Mouse (Mus musculus) stomach, postnatal 0 days (tissue): ENCODE results near the gene Khdc4. TPM values are rescaled to one million over a fixed set of nuclear protein-coding genes. Genes with fewer than 3 reads are reported as not detected.
"Not testable (repeated sequence)": the region's sequence is repeated elsewhere in the genome, so short reads cannot be mapped to it uniquely, and the experiment has no call there.

Experiments
- ATAC-seq: fragments of 200-750 bp; cut with Nextera tagmentation; 2 replicates; pipeline ENCODE4 v1.8.0; 2017; ENCODE audit not compliant: low FRiP score, low TSS enrichment
- DNase-seq: peaks from one replicate; pipeline ENCODE4 v3.0.0-alpha.2; 2016; ENCODE audit warnings: low spot score
- H3K27ac ChIP-seq: fragments of 300-500 bp; sonication (generic); replicated peaks from 2 replicates; pipeline ENCODE4 v1.5.1; 2014; ENCODE audit warnings: mild to moderate bottlenecking, control low read depth
- H3K27me3 ChIP-seq: fragments of 300-500 bp; sonication (generic); 2 replicates; pipeline ENCODE4 v1.6.1; 2014; ENCODE audit warnings: low read length; ENCODE audit not compliant: control insufficient read depth, insufficient read depth
- H3K36me3 ChIP-seq: fragments of 300-500 bp; sonication (generic); 2 replicates; pipeline ENCODE4 v1.6.1; 2014; ENCODE audit warnings: low read length, mixed read lengths; ENCODE audit not compliant: control insufficient read depth, insufficient read depth
- H3K4me1 ChIP-seq: fragments of 300-500 bp; sonication (generic); replicated peaks from 2 replicates; pipeline ENCODE4 v1.6.1; 2014; ENCODE audit warnings: antibody characterized with exemption; ENCODE audit not compliant: control insufficient read depth, insufficient read depth
- H3K4me2 ChIP-seq: fragments of 300-500 bp; sonication (generic); replicated peaks from 2 replicates; pipeline ENCODE4 v1.6.1; 2014; ENCODE audit warnings: low read depth, mild to moderate bottlenecking, control low read depth, moderate library complexity
- H3K4me3 ChIP-seq: fragments of 300-500 bp; sonication (generic); 2 replicates; pipeline ENCODE4 v1.5.1; 2014; ENCODE audit warnings: low read depth, low read length, control low read depth
- H3K9ac ChIP-seq: fragments of 300-500 bp; sonication (generic); 2 replicates; pipeline ENCODE4 v1.6.1; 2014; ENCODE audit warnings: mild to moderate bottlenecking, low read length, control low read depth, mixed read lengths
- H3K9me3 ChIP-seq: fragments of 300-500 bp; sonication (generic); 2 replicates; pipeline ENCODE4 v1.6.1; 2016; ENCODE audit warnings: low read length; ENCODE audit not compliant: control insufficient read depth
- CTCF ChIP-seq: IDR thresholded peaks from 2 replicates; pipeline ENCODE4 v1.5.1; 2016; ENCODE audit warnings: antibody characterized with exemption, low read depth, mild to moderate bottlenecking, moderate library complexity
- EP300 ChIP-seq: optimal IDR thresholded peaks from 2 replicates; pipeline ENCODE3; 2016; ENCODE audit warnings: antibody characterized with exemption
- WGBS: fragments of 180-500 bp; shearing (Covaris S2); extraction: QIAGEN DNeasy Blood & Tissue Kit; methylation state at CpG from one replicate; pipeline ENCODE4 v1.1.7; 2014; 5-methylcytosine and 5-hydroxymethylcytosine counted together
- polyA plus RNA-seq: library from polyadenylated mRNA; unstranded; fragments of >200 nt; fragmentation: Nextera tagmentation; extraction: Ambion mirVana; gene quantifications from 2 replicates; pipeline ENCODE4 v1.2.1, GENCODE M21; 2015

Khdc4 gene
- polyA plus RNA-seq, 1 experiment from 2014 or later = 38.1 TPM

DNA sequence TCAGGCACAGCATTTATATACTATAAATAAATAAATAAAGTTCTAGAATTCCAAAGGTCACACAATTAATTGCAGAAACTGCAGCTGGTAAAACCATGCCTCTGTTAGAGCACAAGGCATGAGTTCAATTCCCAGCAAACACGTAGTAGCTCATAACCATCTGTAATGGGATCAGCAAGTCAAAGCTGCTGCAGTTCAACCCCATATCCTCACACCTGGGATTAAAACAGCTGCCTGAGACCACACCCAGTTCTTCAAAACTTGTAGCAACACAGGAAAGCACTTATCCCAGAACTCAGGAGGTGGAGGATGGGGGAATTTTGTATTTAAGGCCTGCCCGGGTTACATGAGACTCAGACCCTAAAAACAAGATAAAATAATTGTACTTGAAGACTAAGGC lies 29.1 kb downstream of the Khdc4 start:
- ATAC-seq (no peak), DNase-seq (no peak)
- Histone ChIP-seq H3K4me1 (no peaks in the 10 kb centered on the region), H3K27ac (no peak overlapping the region), H3K9me3 (no peaks in the 10 kb centered on the region), H3K4me2 (no peak overlapping the region), H3K36me3 (peaks cover 16% of the 10 kb centered on the region), H3K4me3 (no peak overlapping the region), H3K9ac (no peak overlapping the region), H3K27me3 (no peaks in the 10 kb centered on the region)
- WGBS = 56% methylated on average over 2 of the region's 2 CpGs
- TF ChIP-seq EP300 = no peak
- TF ChIP-seq CTCF = no peak

GRCm38 (mm10) chr3:88715716-88716115 lies 30.1 kb downstream of the Khdc4 start:
- H3K4me2 ChIP-seq, H3K9ac ChIP-seq, DNase-seq, H3K27ac ChIP-seq, H3K27me3 ChIP-seq, H3K9me3 ChIP-seq, H3K4me3 ChIP-seq, ATAC-seq, H3K36me3 ChIP-seq, H3K4me1 ChIP-seq: not testable (repeated sequence)
- WGBS = 84% methylated on average over 5 of the region's 5 CpGs

- ATAC-seq = peak; percentile 90
- H3K9me3 ChIP-seq = no peaks in the 10 kb centered on the region
- H3K9ac ChIP-seq = peak within 1 kb of the TSS; percentile 79
- TF ChIP-seq EP300 = no peak
- TF ChIP-seq CTCF = no peak
- peak; percentile 94 for DNase-seq
- H3K36me3 ChIP-seq = peaks cover 6% of the 10 kb centered on the region
- H3K4me2 ChIP-seq = peak within 1 kb of the TSS; percentile 79
- peak within 1 kb of the TSS; percentile 96 for H3K27ac ChIP-seq
- H3K4me1 ChIP-seq = no peaks in the 10 kb centered on the region
- H3K27me3 ChIP-seq = no peaks in the 10 kb centered on the region
- 2% methylated on average over 27 of the region's 27 CpGs for WGBS
- peak within 1 kb of the TSS; percentile 75 for H3K4me3 ChIP-seq
These were observed 31.0 kb downstream of the Khdc4 start, which contains the start of gene Rit1 for GRCm38 (mm10) chr3:88716399-88717197. Gene Rit1, plus strand, starts transcription at chr3:88716838.

DNA sequence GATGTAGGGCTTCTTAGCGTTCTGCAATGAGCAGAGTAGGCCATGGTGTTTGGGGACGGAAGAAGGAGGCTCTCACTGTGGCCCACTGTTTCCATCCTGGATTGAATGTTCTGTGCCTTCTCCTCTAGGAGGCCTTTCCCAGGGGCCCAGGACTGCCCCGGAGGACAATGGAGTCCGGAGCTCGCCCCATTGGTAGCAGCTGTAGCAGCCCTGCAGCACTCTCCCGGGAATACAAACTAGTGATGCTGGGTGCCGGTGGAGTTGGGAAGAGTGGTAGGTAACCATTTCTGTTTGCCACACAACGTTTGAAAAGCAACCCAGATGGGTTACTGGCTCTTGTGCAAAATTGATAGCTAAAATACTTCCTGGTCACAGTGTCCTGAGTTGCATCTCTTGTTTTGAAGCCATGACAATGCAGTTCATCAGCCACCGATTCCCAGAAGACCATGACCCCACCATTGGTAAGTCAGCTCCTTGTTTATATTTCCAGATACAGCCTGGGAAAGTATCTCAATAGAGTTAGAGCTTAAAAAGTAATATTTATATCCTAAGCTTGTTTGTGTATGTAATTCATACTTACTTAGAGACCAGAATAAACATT lies 31.7 kb downstream of the Khdc4 start:
- Histone ChIP-seq H3K4me3 (peak overlapping the region; percentile 75), H3K27me3 (no peaks in the 10 kb centered on the region), H3K9ac (peak overlapping the region; percentile 79), H3K4me1 (no peaks in the 10 kb centered on the region), H3K9me3 (no peaks in the 10 kb centered on the region), H3K36me3 (peaks cover 3% of the 10 kb centered on the region; the same call in 1 of the 2 replicates), H3K4me2 (peak overlapping the region; percentile 79), H3K27ac (peak overlapping the region; percentile 96)
- WGBS = 2% methylated on average over 9 of the region's 9 CpGs
- ATAC-seq = peak; percentile 19; the same call in 1 of the 2 replicates
- peak; percentile 58 for DNase-seq
- no peak for TF ChIP-seq EP300
- TF ChIP-seq CTCF = peak; percentile 10; the same call in 1 of the 2 replicates

GRCm38 (mm10) chr3:88717831-88718230 lies 32.2 kb downstream of the Khdc4 start:
- Histone ChIP-seq H3K27me3 (no peaks in the 10 kb centered on the region), H3K4me2 (peak overlapping the region; percentile 79), H3K4me1 (no peaks in the 10 kb centered on the region), H3K4me3 (peak overlapping the region; percentile 75), H3K36me3 (peaks cover 3% of the 10 kb centered on the region; the same call in 1 of the 2 replicates), H3K9ac (peak overlapping the region; percentile 0; the same call in 1 of the 2 replicates), H3K27ac (peak overlapping the region; percentile 56), H3K9me3 (no peaks in the 10 kb centered on the region)
- ATAC-seq (no peak), DNase-seq (no peak)
- WGBS = 3% methylated on average over 1 of the region's 1 CpGs
- no peak for TF ChIP-seq EP300
- no peak for TF ChIP-seq CTCF

DNA sequence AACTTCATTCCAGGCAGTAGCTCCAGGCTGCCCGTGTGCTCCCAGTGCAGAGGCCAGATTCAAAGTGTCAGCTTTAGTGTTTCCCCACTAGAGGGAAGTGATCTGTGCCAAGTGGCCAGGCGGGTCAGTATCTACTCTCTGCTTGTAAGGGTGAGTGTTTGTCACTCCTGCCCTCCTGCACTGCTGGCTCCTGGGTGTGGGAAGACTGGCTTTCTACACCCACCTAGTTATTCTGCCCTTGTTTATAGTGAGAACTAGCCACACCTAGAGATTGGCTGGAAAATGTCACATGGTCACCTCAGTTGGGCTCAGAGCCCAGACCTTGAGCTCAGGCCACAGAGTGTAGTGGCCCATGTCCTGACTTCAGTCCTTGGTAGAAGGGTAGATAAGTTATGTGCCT lies 33.5 kb downstream of the Khdc4 start:
- TF ChIP-seq EP300 (no peak), CTCF (peak; percentile 63)
- peak overlapping the region; percentile 79; the same call in 1 of the 2 replicates for H3K4me2 ChIP-seq
- no peaks in the 10 kb centered on the region for H3K9me3 ChIP-seq
- WGBS = 56% methylated on average over 2 of the region's 2 CpGs
- H3K27ac ChIP-seq = peak overlapping the region; percentile 56
- DNase-seq (peak; percentile 82), ATAC-seq (peak; percentile 92)
- H3K27me3 ChIP-seq = no peaks in the 10 kb centered on the region
- H3K4me1 ChIP-seq = no peaks in the 10 kb centered on the region
- no peak overlapping the region for H3K9ac ChIP-seq
- H3K4me3 ChIP-seq = no peak overlapping the region
- no peaks in the 10 kb centered on the region; the same call in 1 of the 2 replicates for H3K36me3 ChIP-seq
